Mouse (Mus musculus): ENCODE results near the gene Hps4.

DNA sequence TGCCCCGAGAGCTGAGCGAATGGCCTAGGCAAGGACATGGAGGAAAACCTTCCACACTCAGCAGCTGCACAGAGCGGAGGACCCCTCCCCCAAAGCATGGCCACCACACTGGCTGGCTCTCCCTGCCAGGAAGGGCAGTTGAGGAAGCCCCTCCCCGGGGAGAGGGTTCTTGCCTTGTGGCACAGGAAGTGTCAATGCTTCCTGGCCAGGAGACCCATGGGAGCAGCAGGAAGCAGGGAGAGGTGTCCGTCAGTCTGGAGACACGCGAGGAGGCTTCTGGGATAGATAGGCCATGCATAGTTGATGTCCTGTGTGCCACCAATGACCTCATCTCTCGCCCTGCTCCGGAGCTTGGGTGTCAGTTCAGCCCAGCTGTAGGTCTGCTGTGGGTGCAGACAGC lies 13.4 kb downstream of the Hps4 start:
- TF ChIP-seq POLR2A (IDR thresholded peaks at IDR 0.05; ENCODE audit: extremely low read depth, insufficient read depth, low read length): no peak
- no peak for TF ChIP-seq CTCF (IDR thresholded peaks at IDR 0.05; ENCODE audit: extremely low read depth, insufficient read depth, low read length)
